Mouse (Mus musculus) bone marrow macrophage, adult 2 months (primary cell): ENCODE measurements around the gene Etl4.

Source experiments
- CTCF ChIP-seq: IDR thresholded peaks from 2 replicates; pipeline ENCODE4 v1.5.1; 2012; ENCODE audit warnings: low read depth, mild to moderate bottlenecking, low read length, moderate library complexity
- POLR2A ChIP-seq: IDR thresholded peaks from 2 replicates; pipeline ENCODE4 v1.6.1; 2012; ENCODE audit warnings: mild to moderate bottlenecking, low read depth, low read length, borderline replicate concordance

GRCm38 (mm10) chr2:20763511-20764212 lies 854.1 kb downstream of the Etl4 start:
- no peak for TF ChIP-seq CTCF
- no peak for TF ChIP-seq POLR2A
